Mouse (Mus musculus): ENCODE data around the gene Irf2bp1.

GRCm38 (mm10) chr7:18959446-18959845 is 44.4 kb upstream of the Irf2bp1 start:
- TF ChIP-seq GATA1 (IDR thresholded peaks at IDR 0.05; ENCODE audit: borderline replicate concordance, low read length) (no peak), FLI1 (IDR thresholded peaks at IDR 0.05; ENCODE audit: low read length) (no peak; the same call in 1 of the 2 replicates)
